Mouse (Mus musculus) retina, embryonic 14.5 days (tissue): ENCODE measurements around the gene Rasl10a.

ENCODE experiments used
- DNase-seq: peaks from one replicate; pipeline ENCODE4 v3.0.0-alpha.2; 2015; ENCODE audit warnings: low spot score

Rasl10a gene

GRCm38 (mm10) chr11:5054151-5054550, 3.8 kb upstream of the Rasl10a start:
- DNase-seq: no peak

GRCm38 (mm10) chr11:5054874-5055273, 3.1 kb upstream of the Rasl10a start:
- no peak for DNase-seq

GRCm38 (mm10) chr11:5055945-5056938, 1.7 kb upstream of the Rasl10a start:
- peak; percentile 56 for DNase-seq

- no peak for DNase-seq
Measured at GRCm38 (mm10) chr11:5057064-5057463, 864 bp upstream of the Rasl10a start.

- DNase-seq: no peak
Measured at GRCm38 (mm10) chr11:5057541-5057855, 430 bp upstream of the Rasl10a start.

GRCm38 (mm10) chr11:5058783-5059182, 855 bp downstream of the Rasl10a start:
- DNase-seq: no peak

GRCm38 (mm10) chr11:5059230-5059629, 1.3 kb downstream of the Rasl10a start:
- no peak for DNase-seq

GRCm38 (mm10) chr11:5059704-5060156, 1.8 kb downstream of the Rasl10a start:
- peak; percentile 74 for DNase-seq

GRCm38 (mm10) chr11:5060756-5061412, 3.0 kb downstream of the Rasl10a start:
- DNase-seq: peak; percentile 52

GRCm38 (mm10) chr11:5061413-5062139, 3.6 kb downstream of the Rasl10a start:
- DNase-seq: peak; percentile 77

GRCm38 (mm10) chr11:5062326-5062725, 4.4 kb downstream of the Rasl10a start:
- DNase-seq: no peak

- DNase-seq: no peak
Measured at GRCm38 (mm10) chr11:5062860-5063505, 5.1 kb downstream of the Rasl10a start.

- DNase-seq: no peak
Measured at GRCm38 (mm10) chr11:5063561-5064281, 5.8 kb downstream of the Rasl10a start.

GRCm38 (mm10) chr11:5064282-5065055, 6.5 kb downstream of the Rasl10a start:
- DNase-seq: no peak

GRCm38 (mm10) chr11:5065056-5065821, 7.3 kb downstream of the Rasl10a start, which contains the start of gene Gas2l1:
TSS of gene Gas2l1 (minus strand) at chr11:5065327.
- DNase-seq: peak; percentile 89

GRCm38 (mm10) chr11:5067063-5067462, 9.1 kb downstream of the Rasl10a start:
- DNase-seq: no peak

- no peak for DNase-seq
Measured at GRCm38 (mm10) chr11:5068126-5068971, 10.4 kb downstream of the Rasl10a start.

GRCm38 (mm10) chr11:5074882-5075281, 17.0 kb downstream of the Rasl10a start:
- peak; percentile 64 for DNase-seq

GRCm38 (mm10) chr11:5075760-5076159, 17.8 kb downstream of the Rasl10a start:
- DNase-seq: no peak
